Mouse (Mus musculus) embryo, embryonic 9.5 days (tissue): ENCODE results near the gene Rnft1.

Experiments used
- DNase-seq: peaks from one replicate; pipeline ENCODE4 v3.0.0-alpha.2; 2017; ENCODE audit errors: extremely low spot score

Gene Rnft1

GRCm38 (mm10) chr11:86484101-86484868, at the start of gene Rnft1:
Gene Rnft1, plus strand, starts transcription at chr11:86484657.
- DNase-seq, result peak; percentile 100

GRCm38 (mm10) chr11:86436843-86437242, 47.6 kb upstream of the Rnft1 start:
- peak; percentile 34 for DNase-seq

- DNase-seq, result no peak
Observed at GRCm38 (mm10) chr11:86438261-86438660, 46.2 kb upstream of the Rnft1 start.

- DNase-seq, result no peak
Observed at GRCm38 (mm10) chr11:86440791-86441190, 43.7 kb upstream of the Rnft1 start.

- no peak for DNase-seq
Observed at GRCm38 (mm10) chr11:86453991-86454390, 30.5 kb upstream of the Rnft1 start.

- no peak for DNase-seq
Observed at GRCm38 (mm10) chr11:86457545-86457944, 26.9 kb upstream of the Rnft1 start.

- DNase-seq, result no peak
Observed at GRCm38 (mm10) chr11:86458866-86459265, 25.6 kb upstream of the Rnft1 start.

GRCm38 (mm10) chr11:86462579-86462978, 21.9 kb upstream of the Rnft1 start:
- DNase-seq, result no peak

- DNase-seq, result peak; percentile 71
Observed at GRCm38 (mm10) chr11:86464275-86464674, 20.2 kb upstream of the Rnft1 start.

GRCm38 (mm10) chr11:86468345-86468744, 16.1 kb upstream of the Rnft1 start:
- DNase-seq, result no peak

- no peak for DNase-seq
Observed at GRCm38 (mm10) chr11:86468971-86469370, 15.5 kb upstream of the Rnft1 start.

- DNase-seq, result no peak
Observed at GRCm38 (mm10) chr11:86471785-86472184, 12.7 kb upstream of the Rnft1 start.

- DNase-seq, result no peak
Observed at GRCm38 (mm10) chr11:86472771-86473171, 11.7 kb upstream of the Rnft1 start.

- DNase-seq, result no peak
Observed at GRCm38 (mm10) chr11:86473576-86473975, 10.9 kb upstream of the Rnft1 start.

- DNase-seq, result no peak
Observed at GRCm38 (mm10) chr11:86484910-86485510, 553 bp downstream of the Rnft1 start.

- no peak for DNase-seq
Observed at GRCm38 (mm10) chr11:86490782-86491181, 6.3 kb downstream of the Rnft1 start.

GRCm38 (mm10) chr11:86497356-86497755, 12.9 kb downstream of the Rnft1 start:
- DNase-seq, result no peak

GRCm38 (mm10) chr11:86497908-86498307, 13.5 kb downstream of the Rnft1 start:
- DNase-seq, result peak; percentile 19

GRCm38 (mm10) chr11:86500795-86501194, 16.3 kb downstream of the Rnft1 start:
- no peak for DNase-seq

GRCm38 (mm10) chr11:86503121-86503520, 18.7 kb downstream of the Rnft1 start:
- no peak for DNase-seq

GRCm38 (mm10) chr11:86507334-86507733, 22.9 kb downstream of the Rnft1 start:
- DNase-seq, result no peak

GRCm38 (mm10) chr11:86507991-86508390, 23.5 kb downstream of the Rnft1 start:
- DNase-seq, result no peak

GRCm38 (mm10) chr11:86516620-86517019, 32.2 kb downstream of the Rnft1 start:
- no peak for DNase-seq
